Mouse (Mus musculus) cortical plate, adult 2 months (tissue): ENCODE results near the gene Kprp.

Experiments
- CTCF ChIP-seq: fragments of 200-500 bp; IDR thresholded peaks from 2 replicates; pipeline ENCODE4 v1.5.1; 2011; ENCODE audit warnings: mild to moderate bottlenecking, control low read depth, low read length; ENCODE audit not compliant: insufficient read depth; ENCODE audit errors: extremely low read depth
- POLR2A ChIP-seq: fragments of 200-500 bp; IDR thresholded peaks from 2 replicates; pipeline ENCODE4 v1.6.1; 2011; ENCODE audit warnings: mild to moderate bottlenecking, low read length, control low read depth; ENCODE audit not compliant: insufficient read depth; ENCODE audit errors: extremely low read depth

- TF ChIP-seq CTCF (peak; percentile 29; the same call in 1 of the 2 replicates), POLR2A (no peak)
Measured at GRCm38 (mm10) chr3:92825808-92826207, 1.2 kb downstream of the Kprp start.
